Comparison of ENCODE assay signal across 29 mouse cellular contexts in genomic region chr11:109391760-109392159, GRCm38 (mm10). TPM values are rescaled to one million over a fixed set of nuclear protein-coding genes. Genes with fewer than 3 reads are reported as not detected.
DNase-seq lines count a peak whose midpoint lies in the region.
"Had no signal": no experiment of that assay in that cellular context is flagged by ENCODE, and none has a peak within 500 bp of the region (broad histone marks: within the 10 kb centered on the region; RNA-seq: fewer than 3 reads in every experiment).

No protein-coding gene starts in this region.

- peak; percentile 58 for DNase-seq in adrenal gland, adult 2 months
- DNase-seq in adrenal gland, postnatal 4 days (ENCODE audit: low spot score in 2 of 2), result no peak
- DNase-seq in kidney, adult 9 months, result peak; percentile 26
- DNase-seq in kidney, adult 18-20 months, result no peak
- DNase-seq in ovary, adult 18-20 months (ENCODE audit: low spot score), result peak; percentile 31
- no peak for DNase-seq in ovary, postnatal 10 days (ENCODE audit: low spot score)
- peak; percentile 32 for DNase-seq in yolk sac, embryonic 10.5 days (ENCODE audit: low spot score)
- no peak for DNase-seq in right cerebral cortex, postnatal 14 days
- DNase-seq: cerebellum, adult 11-12 months; cerebellum, postnatal 14 days; gastrocnemius, postnatal 25 days; heart, postnatal 4 days; right cerebral cortex, postnatal 25 days; thymus, adult 18-20 months had no signal

RNA-seq across cellular contexts. Expression of gene 9930022D16Rik, which starts 22.0 kb away (rescaled TPM):
- total RNA-seq in adrenal gland, adult 2 months (2021), result not detected
- not detected in 2 replicates for polyA plus RNA-seq in adrenal gland, adult 2 months (2012; rRNA removed)
- not detected for total RNA-seq in adrenal gland, postnatal 4 days (2021)
- total RNA-seq: ES-E14; gastrocnemius, postnatal 25 days; heart, adult 8-10 months; heart, postnatal 4 days; hindbrain, postnatal 0 days; layer of hippocampus, postnatal 14 days; left cerebral cortex, postnatal 14 days had no signal
- polyA plus RNA-seq: embryonic facial prominence, embryonic 11.5 days; forebrain, embryonic 14.5 days; heart, embryonic 15.5 days; hindbrain, postnatal 0 days; large intestine, adult 2 months; limb, embryonic 13.5 days; lung, embryonic 16.5 days; midbrain, embryonic 12.5 days; neural tube, embryonic 12.5 days; spleen, adult 2 months; stomach, embryonic 14.5 days had no signal

RNA-seq across cellular contexts. Expression of gene Gna13, which starts 29.1 kb away (rescaled TPM):
- 10 to 100 TPM; 59.8 to 61.8 TPM for total RNA-seq in adrenal gland, adult 2 months (2021)
- 21.7 and 23.2 TPM in 2 replicates for polyA plus RNA-seq in adrenal gland, adult 2 months (2012; rRNA removed)
- 10 to 100 TPM; 75.1 to 78.2 TPM for total RNA-seq in adrenal gland, postnatal 4 days (2021)

RNA-seq across cellular contexts. Expression of gene Amz2, which starts 34.0 kb away (rescaled TPM):
- total RNA-seq in adrenal gland, adult 2 months (2021), result 10 to 100 TPM; 41.8 to 43.2 TPM
- 13.1 and 17.4 TPM in 2 replicates for polyA plus RNA-seq in adrenal gland, adult 2 months (2012; rRNA removed)
- 10 to 100 TPM; 55.7 to 61.1 TPM for total RNA-seq in adrenal gland, postnatal 4 days (2021)

Comparison
In these comparisons a context has a peak if more than half of its experiments do, and no peak if none do; other contexts are left out.
1. DNase-seq: peak in adrenal gland, adult 2 months (single experiment), kidney, adult 9 months (single experiment), ovary, adult 18-20 months (single experiment) and yolk sac, embryonic 10.5 days (single experiment); none in adrenal gland, postnatal 4 days (0 of 2), kidney, adult 18-20 months (single experiment), ovary, postnatal 10 days (single experiment) and right cerebral cortex, postnatal 14 days (single experiment).